Mouse (Mus musculus) cerebral cortex, adult 2 months (tissue): ENCODE data around the gene 2610001J05Rik.

Experiments
- whole genome bisulfite sequencing: fragments of 180-500 bp; shearing (Covaris S2); methylation state at CpG from one replicate; pipeline ENCODE4 v1.1.7; 2018; 5-methylcytosine and 5-hydroxymethylcytosine counted together

Gene 2610001J05Rik

GRCm38 (mm10) chr6:13870919-13871624 lies at the start of gene 2610001J05Rik:
TSS of gene 2610001J05Rik (minus strand) at chr6:13871518.
- under 1% methylated on average over 19 of the region's 19 CpGs for WGBS

- WGBS, result 88% methylated on average over 10 of the region's 10 CpGs
Measured at GRCm38 (mm10) chr6:13909762-13910537, 38.6 kb upstream of the 2610001J05Rik start.

- WGBS, result 80% methylated on average over 5 of the region's 5 CpGs
Measured at GRCm38 (mm10) chr6:13902941-13903627, 31.8 kb upstream of the 2610001J05Rik start.

GRCm38 (mm10) chr6:13884877-13885592 lies 13.7 kb upstream of the 2610001J05Rik start:
- WGBS, result 79% methylated on average over 3 of the region's 3 CpGs

GRCm38 (mm10) chr6:13873959-13874358 lies 2.6 kb upstream of the 2610001J05Rik start:
- 89% methylated on average over 2 of the region's 2 CpGs for WGBS

GRCm38 (mm10) chr6:13872076-13872475 lies 758 bp upstream of the 2610001J05Rik start:
- whole genome bisulfite sequencing, result 35% methylated on average over 7 of the region's 7 CpGs

- WGBS, result under 1% methylated on average over 7 of the region's 7 CpGs
Measured at GRCm38 (mm10) chr6:13871625-13871958, 274 bp upstream of the 2610001J05Rik start.

GRCm38 (mm10) chr6:13870289-13870741 lies 1.0 kb downstream of the 2610001J05Rik start:
- 28% methylated on average over 12 of the region's 12 CpGs for WGBS

- 90% methylated on average over 1 of the region's 1 CpGs for WGBS
Measured at GRCm38 (mm10) chr6:13860596-13860995, 10.7 kb downstream of the 2610001J05Rik start.

GRCm38 (mm10) chr6:13859877-13860585 lies 11.3 kb downstream of the 2610001J05Rik start:
- WGBS, result 92% methylated on average over 6 of the region's 6 CpGs

- WGBS, result 58% methylated on average over 11 of the region's 11 CpGs
Measured at GRCm38 (mm10) chr6:13854230-13854629, 17.1 kb downstream of the 2610001J05Rik start.

GRCm38 (mm10) chr6:13853244-13853643 lies 18.1 kb downstream of the 2610001J05Rik start:
- 82% methylated on average over 4 of the region's 4 CpGs for WGBS

- WGBS, result 93% methylated on average over 1 of the region's 1 CpGs
Measured at GRCm38 (mm10) chr6:13846031-13846430, 25.3 kb downstream of the 2610001J05Rik start.

- WGBS, result 19% methylated on average over 18 of the region's 18 CpGs
Measured at GRCm38 (mm10) chr6:13839345-13840054, 31.8 kb downstream of the 2610001J05Rik start, which contains the start of gene Gpr85. TSS of gene Gpr85 (minus strand) at chr6:13839942.

GRCm38 (mm10) chr6:13838677-13839344 lies 32.5 kb downstream of the 2610001J05Rik start:
- under 1% methylated on average over 41 of the region's 41 CpGs for WGBS

GRCm38 (mm10) chr6:13837916-13838676 lies 33.2 kb downstream of the 2610001J05Rik start:
- WGBS, result 0% methylated on average over 19 of the region's 19 CpGs

- WGBS, result 24% methylated on average over 3 of the region's 3 CpGs
Measured at GRCm38 (mm10) chr6:13836967-13837570, 34.2 kb downstream of the 2610001J05Rik start.
